Mouse (Mus musculus): ENCODE measurements at regions not wholly inside any gene's neighbourhood (a gene's known extent, or its start where the extent isn't known, plus 50 kb on each side); places are given as distances from the start of the nearest gene placed in this dataset.

- Histone ChIP-seq H3K9ac (ENCODE audit: low read length) (no peak overlapping the region), H3K36me3 (ENCODE audit: control insufficient read depth, insufficient read depth, low read length) (no peaks in the 10 kb centered on the region), H3K27me3 (ENCODE audit: control insufficient read depth, insufficient read depth, low read length) (no peaks in the 10 kb centered on the region), H3K27ac (ENCODE audit: low read depth, low read length) (no peak overlapping the region), H3K9me3 (ENCODE audit: control insufficient read depth, low read length) (no peaks in the 10 kb centered on the region), H3K4me3 (ENCODE audit: low read depth, low read length) (no peak overlapping the region), H3K4me1 (ENCODE audit: control insufficient read depth, insufficient read depth, low read length) (no peaks in the 10 kb centered on the region), H3K4me2 (no peak overlapping the region)
- ATAC-seq (ENCODE audit: low FRiP score) (no peak), DNase-seq (ENCODE audit: low spot score, missing footprints) (no peak)
- WGBS: 81% methylated on average over 1 of the region's 1 CpGs
Observed at GRCm38 (mm10) chr4:84020692-84021091, 495.3 kb downstream of the Ccdc171 start.

GRCm38 (mm10) chr4:84022323-84022722 is 497.0 kb downstream of the Ccdc171 start:
- no peaks in the 10 kb centered on the region for H3K9me3 ChIP-seq (ENCODE audit: control insufficient read depth, low read length)
- H3K9ac ChIP-seq (ENCODE audit: low read length): no peak overlapping the region
- no peaks in the 10 kb centered on the region for H3K4me1 ChIP-seq (ENCODE audit: control insufficient read depth, insufficient read depth, low read length)
- no peak overlapping the region for H3K27ac ChIP-seq (ENCODE audit: low read depth, low read length)
- H3K4me2 ChIP-seq: no peak overlapping the region
- H3K36me3 ChIP-seq (ENCODE audit: control insufficient read depth, insufficient read depth, low read length): no peaks in the 10 kb centered on the region
- no peak overlapping the region for H3K4me3 ChIP-seq (ENCODE audit: low read depth, low read length)
- ATAC-seq (ENCODE audit: low FRiP score): no peak
- H3K27me3 ChIP-seq (ENCODE audit: control insufficient read depth, insufficient read depth, low read length): no peaks in the 10 kb centered on the region
- DNase-seq (ENCODE audit: low spot score, missing footprints): no peak
- 90% methylated on average over 7 of the region's 7 CpGs for WGBS

GRCm38 (mm10) chr4:84026144-84026543 is 500.8 kb downstream of the Ccdc171 start:
- Histone ChIP-seq H3K27me3 (ENCODE audit: control insufficient read depth, insufficient read depth, low read length) (no peaks in the 10 kb centered on the region), H3K36me3 (ENCODE audit: control insufficient read depth, insufficient read depth, low read length) (no peaks in the 10 kb centered on the region), H3K4me3 (ENCODE audit: low read depth, low read length) (no peak overlapping the region), H3K4me2 (no peak overlapping the region), H3K9ac (ENCODE audit: low read length) (no peak overlapping the region), H3K9me3 (ENCODE audit: control insufficient read depth, low read length) (no peaks in the 10 kb centered on the region; the same call in 1 of the 2 replicates), H3K4me1 (ENCODE audit: control insufficient read depth, insufficient read depth, low read length) (peaks cover 2% of the 10 kb centered on the region; the same call in 1 of the 2 replicates), H3K27ac (ENCODE audit: low read depth, low read length) (no peak overlapping the region)
- ATAC-seq (ENCODE audit: low FRiP score) (no peak), DNase-seq (ENCODE audit: low spot score, missing footprints) (no peak)
- WGBS: 81% methylated on average over 8 of the region's 8 CpGs

- no peak for DNase-seq (ENCODE audit: low spot score, missing footprints)
- ATAC-seq (ENCODE audit: low FRiP score): peak; percentile 73; the same call in 1 of the 2 replicates
- Histone ChIP-seq H3K9me3 (ENCODE audit: control insufficient read depth, low read length) (no peaks in the 10 kb centered on the region; the same call in 1 of the 2 replicates), H3K27me3 (ENCODE audit: control insufficient read depth, insufficient read depth, low read length) (no peaks in the 10 kb centered on the region), H3K4me3 (ENCODE audit: low read depth, low read length) (no peak overlapping the region), H3K4me1 (ENCODE audit: control insufficient read depth, insufficient read depth, low read length) (peaks cover 2% of the 10 kb centered on the region; the same call in 1 of the 2 replicates), H3K27ac (ENCODE audit: low read depth, low read length) (no peak overlapping the region), H3K4me2 (no peak overlapping the region), H3K36me3 (ENCODE audit: control insufficient read depth, insufficient read depth, low read length) (no peaks in the 10 kb centered on the region), H3K9ac (ENCODE audit: low read length) (no peak overlapping the region)
- WGBS: 36% methylated on average over 5 of the region's 5 CpGs
Observed at GRCm38 (mm10) chr4:84028120-84028519, 502.8 kb downstream of the Ccdc171 start.

GRCm38 (mm10) chr4:84030916-84031315 is 505.6 kb downstream of the Ccdc171 start:
- Histone ChIP-seq H3K9ac (ENCODE audit: low read length) (no peak overlapping the region), H3K4me2 (no peak overlapping the region), H3K36me3 (ENCODE audit: control insufficient read depth, insufficient read depth, low read length) (no peaks in the 10 kb centered on the region), H3K4me1 (ENCODE audit: control insufficient read depth, insufficient read depth, low read length) (peaks cover 5% of the 10 kb centered on the region; the same call in 1 of the 2 replicates), H3K4me3 (ENCODE audit: low read depth, low read length) (no peak overlapping the region), H3K9me3 (ENCODE audit: control insufficient read depth, low read length) (no peaks in the 10 kb centered on the region; the same call in 1 of the 2 replicates), H3K27me3 (ENCODE audit: control insufficient read depth, insufficient read depth, low read length) (no peaks in the 10 kb centered on the region), H3K27ac (ENCODE audit: low read depth, low read length) (no peak overlapping the region)
- ATAC-seq (ENCODE audit: low FRiP score) (no peak), DNase-seq (ENCODE audit: low spot score, missing footprints) (no peak)
- 85% methylated on average over 5 of the region's 5 CpGs for WGBS

- H3K27ac ChIP-seq (ENCODE audit: low read depth, low read length): no peak overlapping the region
- H3K4me2 ChIP-seq: no peak overlapping the region
- peaks cover 5% of the 10 kb centered on the region; the same call in 1 of the 2 replicates for H3K4me1 ChIP-seq (ENCODE audit: control insufficient read depth, insufficient read depth, low read length)
- no peaks in the 10 kb centered on the region; the same call in 1 of the 2 replicates for H3K9me3 ChIP-seq (ENCODE audit: control insufficient read depth, low read length)
- H3K36me3 ChIP-seq (ENCODE audit: control insufficient read depth, insufficient read depth, low read length): no peaks in the 10 kb centered on the region
- 36% methylated on average over 10 of the region's 10 CpGs for WGBS
- H3K4me3 ChIP-seq (ENCODE audit: low read depth, low read length): no peak overlapping the region
- DNase-seq (ENCODE audit: low spot score, missing footprints): no peak
- H3K9ac ChIP-seq (ENCODE audit: low read length): no peak overlapping the region
- ATAC-seq (ENCODE audit: low FRiP score): peak; percentile 73
- H3K27me3 ChIP-seq (ENCODE audit: control insufficient read depth, insufficient read depth, low read length): no peaks in the 10 kb centered on the region
Observed at GRCm38 (mm10) chr4:84032505-84032904, 507.2 kb downstream of the Ccdc171 start.

- DNase-seq (ENCODE audit: low spot score, missing footprints): no peak
- Histone ChIP-seq H3K4me2 (no peak overlapping the region), H3K9ac (ENCODE audit: low read length) (no peak overlapping the region), H3K4me1 (ENCODE audit: control insufficient read depth, insufficient read depth, low read length) (peaks cover 3% of the 10 kb centered on the region; the same call in 1 of the 2 replicates), H3K27ac (ENCODE audit: low read depth, low read length) (no peak overlapping the region), H3K9me3 (ENCODE audit: control insufficient read depth, low read length) (no peaks in the 10 kb centered on the region), H3K4me3 (ENCODE audit: low read depth, low read length) (no peak overlapping the region), H3K27me3 (ENCODE audit: control insufficient read depth, insufficient read depth, low read length) (no peaks in the 10 kb centered on the region), H3K36me3 (ENCODE audit: control insufficient read depth, insufficient read depth, low read length) (no peaks in the 10 kb centered on the region)
- ATAC-seq (ENCODE audit: low FRiP score): no peak
- 100% methylated on average over 1 of the region's 1 CpGs for WGBS
Observed at GRCm38 (mm10) chr4:84035347-84035746, 510.0 kb downstream of the Ccdc171 start.

GRCm38 (mm10) chr4:84037535-84037934 is 512.2 kb downstream of the Ccdc171 start:
- no peak overlapping the region for H3K4me2 ChIP-seq
- 84% methylated on average over 3 of the region's 3 CpGs for WGBS
- no peak overlapping the region for H3K9ac ChIP-seq (ENCODE audit: low read length)
- no peaks in the 10 kb centered on the region for H3K36me3 ChIP-seq (ENCODE audit: control insufficient read depth, insufficient read depth, low read length)
- DNase-seq (ENCODE audit: low spot score, missing footprints) (no peak), ATAC-seq (ENCODE audit: low FRiP score) (no peak)
- H3K27ac ChIP-seq (ENCODE audit: low read depth, low read length): no peak overlapping the region
- H3K4me3 ChIP-seq (ENCODE audit: low read depth, low read length): no peak overlapping the region
- H3K4me1 ChIP-seq (ENCODE audit: control insufficient read depth, insufficient read depth, low read length): peaks cover 3% of the 10 kb centered on the region; the same call in 1 of the 2 replicates
- no peaks in the 10 kb centered on the region for H3K27me3 ChIP-seq (ENCODE audit: control insufficient read depth, insufficient read depth, low read length)
- no peaks in the 10 kb centered on the region for H3K9me3 ChIP-seq (ENCODE audit: control insufficient read depth, low read length)

GRCm38 (mm10) chr4:84050243-84050642 is 524.9 kb downstream of the Ccdc171 start:
- no peak for DNase-seq (ENCODE audit: low spot score, missing footprints)
- no peaks in the 10 kb centered on the region for H3K27me3 ChIP-seq (ENCODE audit: control insufficient read depth, insufficient read depth, low read length)
- no peak overlapping the region for H3K27ac ChIP-seq (ENCODE audit: low read depth, low read length)
- no peaks in the 10 kb centered on the region for H3K36me3 ChIP-seq (ENCODE audit: control insufficient read depth, insufficient read depth, low read length)
- WGBS: 91% methylated on average over 6 of the region's 6 CpGs
- H3K4me2 ChIP-seq: no peak overlapping the region
- H3K4me1 ChIP-seq (ENCODE audit: control insufficient read depth, insufficient read depth, low read length): no peaks in the 10 kb centered on the region
- ATAC-seq (ENCODE audit: low FRiP score): no peak
- H3K9ac ChIP-seq (ENCODE audit: low read length): no peak overlapping the region
- H3K9me3 ChIP-seq (ENCODE audit: control insufficient read depth, low read length): no peaks in the 10 kb centered on the region
- no peak overlapping the region for H3K4me3 ChIP-seq (ENCODE audit: low read depth, low read length)
